Mouse (Mus musculus) megakaryocyte-erythroid progenitor cell, adult 5-6 weeks (primary cell): Measurements from ENCODE around the gene Tjp2. TPM values are rescaled to one million over a fixed set of nuclear protein-coding genes. Genes with fewer than 3 reads are reported as not detected.

Experiments used
- ATAC-seq: replicated peaks from 2 replicates; pipeline ENCODE4 v1.8.0; 2016; ENCODE audit warnings: mild to moderate bottlenecking, inconsistent platforms; ENCODE audit not compliant: severe bottlenecking, poor library complexity, low FRiP score, low TSS enrichment
- total RNA-seq, 2 experiments: library from RNA; stranded (forward) in 1 of 2; stranded (reverse) in 1 of 2; fragments of 200-1000, 215-1000 nt in 1 of 2; fragments of >200 nt in 1 of 2; fragmentation: Nextera tagmentation in 1 of 2; gene quantifications; 2 replicates each; pipeline ENCODE4 v1.2.3; 2014 to 2017

Gene Tjp2
- total RNA-seq, 2 experiments from 2014 or later: 1.4 to 3.6 TPM

- no peak for ATAC-seq
These were observed 139.5 kb downstream of the Tjp2 start for GRCm38 (mm10) chr19:24085306-24085705.

- no peak for ATAC-seq
These were observed 144.3 kb downstream of the Tjp2 start for GRCm38 (mm10) chr19:24080417-24081080.

GRCm38 (mm10) chr19:24077658-24078057, 147.2 kb downstream of the Tjp2 start:
- no peak for ATAC-seq

GRCm38 (mm10) chr19:24076536-24076935, 148.3 kb downstream of the Tjp2 start:
- no peak for ATAC-seq

- ATAC-seq: no peak
These were observed 148.9 kb downstream of the Tjp2 start for GRCm38 (mm10) chr19:24075927-24076326.

GRCm38 (mm10) chr19:24073155-24073554, 151.7 kb downstream of the Tjp2 start:
- ATAC-seq: no peak

- ATAC-seq: no peak
These were observed 160.4 kb downstream of the Tjp2 start for GRCm38 (mm10) chr19:24064348-24064895.

- ATAC-seq: no peak
These were observed 161.2 kb downstream of the Tjp2 start for GRCm38 (mm10) chr19:24063585-24063984.

- no peak for ATAC-seq
These were observed 166.0 kb downstream of the Tjp2 start for GRCm38 (mm10) chr19:24058851-24059250.

- ATAC-seq: no peak
These were observed 166.8 kb downstream of the Tjp2 start for GRCm38 (mm10) chr19:24058021-24058420.

GRCm38 (mm10) chr19:24056880-24057279, 167.9 kb downstream of the Tjp2 start:
- ATAC-seq: no peak

- no peak for ATAC-seq
These were observed 169.9 kb downstream of the Tjp2 start for GRCm38 (mm10) chr19:24054904-24055303.

- no peak for ATAC-seq
These were observed 170.6 kb downstream of the Tjp2 start for GRCm38 (mm10) chr19:24054265-24054664.

- no peak for ATAC-seq
These were observed 174.3 kb downstream of the Tjp2 start for GRCm38 (mm10) chr19:24050514-24050913.

GRCm38 (mm10) chr19:24049329-24049728, 175.5 kb downstream of the Tjp2 start:
- ATAC-seq: no peak

- ATAC-seq: no peak
These were observed 178.3 kb downstream of the Tjp2 start for GRCm38 (mm10) chr19:24046395-24046993.

Other genes with a start within 250 kb of the Tjp2 start
- gene Fam189a2, start 194.0 kb downstream of the Tjp2 start, total RNA-seq (2014; fragmentation: Nextera tagmentation): not detected in 2 replicates
- not detected in 2 replicates for gene Fam189a2, start 194.0 kb downstream of the Tjp2 start, total RNA-seq (2017)
- 91.0 and 120 TPM in 2 replicates for gene Fxn, start 55.6 kb upstream of the Tjp2 start, total RNA-seq (2014; fragmentation: Nextera tagmentation)
- 32.5 and 40.5 TPM in 2 replicates for gene Fxn, start 55.6 kb upstream of the Tjp2 start, total RNA-seq (2017)